ENCODE assay signal across 15 mouse cellular contexts in the genomic region with DNA sequence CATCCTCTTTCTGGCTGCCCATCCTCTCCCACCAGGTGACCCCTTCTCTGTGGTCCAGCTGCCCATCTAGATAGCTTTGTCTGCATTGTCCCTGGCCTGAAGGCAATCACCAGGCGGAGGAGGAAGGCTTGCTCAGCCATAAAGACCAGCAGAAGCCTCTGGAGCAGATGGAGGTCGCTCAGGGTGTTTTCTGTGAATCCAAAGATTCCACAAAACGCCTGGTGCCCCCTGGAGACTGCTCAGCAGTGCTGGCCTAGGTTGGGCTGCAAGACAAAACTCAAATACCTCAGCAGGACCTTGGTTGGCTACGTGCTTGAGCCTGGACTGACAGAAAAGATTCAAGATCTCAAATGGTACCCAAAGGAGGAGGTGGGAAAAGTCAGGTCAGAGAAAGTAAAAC.
DNase-seq lines count a peak whose midpoint lies in the region; ATAC-seq and TF ChIP-seq lines count a peak whose summit lies in the region.
"Had no signal": no experiment of that assay in that cellular context is flagged by ENCODE, and none has a peak within 500 bp of the region (broad histone marks: within the 10 kb centered on the region; RNA-seq: fewer than 3 reads in every experiment).

No protein-coding gene starts in this region.

- ATAC-seq in intestine, postnatal 0 days = no peak
- no peak for ATAC-seq in intestine, embryonic 15.5 days
- ATAC-seq in lung, postnatal 0 days = no peak

- TF ChIP-seq EP300 in lung, postnatal 0 days (IDR thresholded peaks at IDR 0.05) = no peak

- H3K4me1 ChIP-seq in intestine, postnatal 0 days (replicated peaks; ENCODE audit: control insufficient read depth, insufficient read depth, low read length) = no peaks in the 10 kb centered on the region
- H3K4me1 ChIP-seq in intestine, embryonic 15.5 days (replicated peaks) = no peaks in the 10 kb centered on the region
- no peaks in the 10 kb centered on the region for H3K4me1 ChIP-seq in lung, postnatal 0 days (ENCODE audit: insufficient read depth, low read depth, low read length)
- H3K4me1 ChIP-seq in limb, embryonic 10.5 days = peaks cover 33% of the 10 kb centered on the region
- H3K4me1 ChIP-seq: heart, embryonic 15.5 days; lung, embryonic 15.5 days had no signal

- H3K27ac ChIP-seq in intestine, postnatal 0 days (ENCODE audit: low read depth, low read length) = no peak overlapping the region
- H3K27ac ChIP-seq in intestine, embryonic 15.5 days = no peak overlapping the region
- no peak overlapping the region for H3K27ac ChIP-seq in lung, postnatal 0 days (ENCODE audit: low read length)
- H3K27ac ChIP-seq in limb, embryonic 10.5 days = peak overlapping the region; percentile 42; the same call in 1 of the 2 replicates
- H3K27ac ChIP-seq: embryonic facial prominence, embryonic 15.5 days; forebrain, embryonic 12.5 days; heart, embryonic 15.5 days; limb, embryonic 15.5 days; lung, embryonic 15.5 days had no signal

- H3K27me3 ChIP-seq in intestine, postnatal 0 days (replicated peaks; ENCODE audit: control insufficient read depth, insufficient read depth, low read length) = no peaks in the 10 kb centered on the region
- no peaks in the 10 kb centered on the region for H3K27me3 ChIP-seq in intestine, embryonic 15.5 days (replicated peaks)
- H3K27me3 ChIP-seq in lung, postnatal 0 days (replicated peaks; ENCODE audit: insufficient read depth, low read length) = no peaks in the 10 kb centered on the region
- H3K27me3 ChIP-seq in limb, embryonic 10.5 days (ENCODE audit: low read depth, poor library complexity, severe bottlenecking) = no peaks in the 10 kb centered on the region
- H3K27me3 ChIP-seq: limb, embryonic 15.5 days had no signal

- no peak overlapping the region for H3K9ac ChIP-seq in intestine, postnatal 0 days (ENCODE audit: low read depth, low read length)
- H3K9ac ChIP-seq in intestine, embryonic 15.5 days = no peak overlapping the region
- no peak overlapping the region for H3K9ac ChIP-seq in lung, postnatal 0 days (replicated peaks; ENCODE audit: low read depth)
- H3K9ac ChIP-seq: embryonic facial prominence, embryonic 15.5 days; forebrain, embryonic 12.5 days; heart, embryonic 15.5 days; limb, embryonic 15.5 days; lung, embryonic 15.5 days had no signal

- H3K4me3 ChIP-seq in intestine, postnatal 0 days (ENCODE audit: low read depth, low read length) = no peak overlapping the region
- H3K4me3 ChIP-seq in intestine, embryonic 15.5 days (replicated peaks) = no peak overlapping the region
- no peak overlapping the region for H3K4me3 ChIP-seq in lung, postnatal 0 days (ENCODE audit: low read depth, low read length)
- H3K4me3 ChIP-seq in limb, embryonic 10.5 days = no peak overlapping the region
- H3K4me3 ChIP-seq: embryonic facial prominence, embryonic 15.5 days; forebrain, embryonic 12.5 days; heart, embryonic 15.5 days; limb, embryonic 15.5 days; lung, embryonic 15.5 days had no signal

- H3K36me3 ChIP-seq in intestine, postnatal 0 days (ENCODE audit: control insufficient read depth, insufficient read depth) = no peaks in the 10 kb centered on the region; the same call in 1 of the 2 replicates
- no peaks in the 10 kb centered on the region for H3K36me3 ChIP-seq in intestine, embryonic 15.5 days
- H3K36me3 ChIP-seq in lung, postnatal 0 days (ENCODE audit: insufficient read depth, low read length) = no peaks in the 10 kb centered on the region
- no peaks in the 10 kb centered on the region for H3K36me3 ChIP-seq in limb, embryonic 10.5 days
- H3K36me3 ChIP-seq: embryonic facial prominence, embryonic 15.5 days; heart, embryonic 15.5 days; limb, embryonic 15.5 days; lung, embryonic 15.5 days had no signal

- 65% methylated on average over 4 of the region's 4 CpGs for WGBS in intestine, postnatal 0 days
- WGBS in intestine, embryonic 15.5 days = 58% methylated on average over 4 of the region's 4 CpGs
- 65% methylated on average over 4 of the region's 4 CpGs for WGBS in lung, postnatal 0 days
- WGBS in limb, embryonic 10.5 days = 42% methylated on average over 4 of the region's 4 CpGs

- H3K9me3 ChIP-seq in intestine, postnatal 0 days (ENCODE audit: control insufficient read depth) = no peaks in the 10 kb centered on the region
- no peaks in the 10 kb centered on the region for H3K9me3 ChIP-seq in intestine, embryonic 15.5 days
- no peaks in the 10 kb centered on the region for H3K9me3 ChIP-seq in lung, postnatal 0 days (ENCODE audit: low read length)
- no peaks in the 10 kb centered on the region for H3K9me3 ChIP-seq in limb, embryonic 10.5 days (replicated peaks)
- H3K9me3 ChIP-seq: embryonic facial prominence, embryonic 15.5 days; forebrain, embryonic 12.5 days; heart, embryonic 15.5 days; limb, embryonic 15.5 days; lung, embryonic 15.5 days had no signal

- peak; percentile 42 for TF ChIP-seq CTCF in intestine, postnatal 0 days (IDR thresholded peaks at IDR 0.05; ENCODE audit: low read depth)
- peak; percentile 24; the same call in 1 of the 2 replicates for TF ChIP-seq CTCF in lung, postnatal 0 days (IDR thresholded peaks at IDR 0.05)

- no peak overlapping the region for H3K4me2 ChIP-seq in intestine, postnatal 0 days (replicated peaks; ENCODE audit: low read depth)
- no peak overlapping the region for H3K4me2 ChIP-seq in intestine, embryonic 15.5 days (replicated peaks)
- H3K4me2 ChIP-seq in lung, postnatal 0 days (replicated peaks; ENCODE audit: low read depth, low read length) = no peak overlapping the region
- H3K4me2 ChIP-seq: embryonic facial prominence, embryonic 15.5 days; forebrain, embryonic 12.5 days; heart, embryonic 15.5 days; limb, embryonic 15.5 days; lung, embryonic 15.5 days had no signal

- DNase-seq in lung, postnatal 0 days (ENCODE audit: low spot score) = no peak
- DNase-seq in lung, postnatal 10 days = no peak
- peak; percentile 21 for DNase-seq in ZHBTc4 (ENCODE audit: low read depth, low spot score)
- no peak for DNase-seq in limb, embryonic 10.5 days (ENCODE audit: low spot score)
- no peak for DNase-seq in heart, adult 18-20 months
- DNase-seq: cerebellum, postnatal 14 days; kidney, adult 8-10 months; right cerebral cortex, postnatal 14 days had no signal
